Comparison of ENCODE assay signal across 18 mouse cellular contexts in the genomic region with DNA sequence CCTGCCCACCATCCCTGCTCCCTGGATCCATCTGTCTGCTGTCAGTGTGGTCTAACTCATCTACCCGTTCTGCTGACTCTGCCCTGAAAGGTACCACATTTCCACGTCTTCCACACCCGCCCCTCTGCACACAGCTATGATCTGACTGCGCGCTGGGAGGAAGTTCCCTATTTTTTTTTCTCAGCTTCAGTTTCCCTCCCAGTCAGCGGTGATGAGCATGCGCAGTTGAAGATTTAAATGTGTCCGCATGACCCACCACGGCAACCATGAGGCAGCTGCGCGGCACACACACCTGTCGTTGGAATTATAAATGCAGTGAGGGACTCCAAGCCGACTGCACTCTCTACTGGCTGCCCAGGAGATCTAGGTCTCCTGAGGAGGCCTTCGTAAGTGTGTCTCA.
A peak's percentile ranks its signal among the peaks of the same experiment; 100 is the strongest.
DNase-seq lines count a peak whose midpoint lies in the region; ATAC-seq and TF ChIP-seq lines count a peak whose summit lies in the region.
"Had no signal": no experiment of that assay in that cellular context is flagged by ENCODE, and none has a peak within 500 bp of the region (broad histone marks: within the 10 kb centered on the region; RNA-seq: fewer than 3 reads in every experiment).

No protein-coding gene starts in this region.

- no peak for TF ChIP-seq POLR2A in MEL (IDR thresholded peaks at IDR 0.05; ENCODE audit: control insufficient read depth in 1 of 2, insufficient read depth in 1 of 2, low read depth in 1 of 2, low read length in 2 of 2, poor library complexity in 1 of 2)

- peak overlapping the region in 1 of 2 experiments; percentile 19; a peak in 1 of 4 replicates for H3K4me3 ChIP-seq in MEL (ENCODE audit: control insufficient read depth in 1 of 2, insufficient read depth in 1 of 2, low read depth in 2 of 2, low read length in 2 of 2)
- no peak overlapping the region for H3K4me3 ChIP-seq in liver, embryonic 11.5 days (ENCODE audit: low read depth, low read length)
- H3K4me3 ChIP-seq: forebrain, embryonic 10.5 days; heart, embryonic 12.5 days; limb, embryonic 15.5 days; midbrain, embryonic 15.5 days had no signal

- H3K79me2 ChIP-seq in MEL (ENCODE audit: control insufficient read depth, insufficient read depth, low read length, poor library complexity), result no peaks in the 10 kb centered on the region

- DNase-seq in B cell, adult 2 months, result peak; percentile 36 to 39
- DNase-seq in MEL (ENCODE audit: low read depth, low spot score) (peak; percentile 71), MN1 (ENCODE audit: low spot score) (no peak)
- DNase-seq in splenic B cell, adult 2 months (ENCODE audit: low read depth, low spot score), result peak; percentile 84
- no peak for DNase-seq in liver, embryonic 11.5 days (ENCODE audit: low spot score)
- no peak for DNase-seq in gastrocnemius, postnatal 4 days (ENCODE audit: low spot score in 2 of 2)
- no peak for DNase-seq in layer of hippocampus, postnatal 25 days (ENCODE audit: extremely low spot score in 1 of 2, low spot score in 1 of 2)
- DNase-seq: adrenal gland, postnatal 36 days; cerebellum, adult 11 months; gastrocnemius, postnatal 36 days; heart, postnatal 36 days; kidney, adult 9 months; retina, postnatal 1 day had no signal

- no peak for TF ChIP-seq CTCF in MEL (IDR thresholded peaks at IDR 0.05 in 2 of 3, conservative IDR thresholded peaks at IDR 0.05 in 1 of 3; ENCODE audit: control insufficient read depth in 1 of 3, insufficient read depth in 1 of 3, low read depth in 2 of 3, low read length in 3 of 3, poor library complexity in 1 of 3, severe bottlenecking in 1 of 3)

- no peaks in the 10 kb centered on the region for H3K9me3 ChIP-seq in MEL (replicated peaks; ENCODE audit: insufficient read depth, low read length)
- no peaks in the 10 kb centered on the region for H3K9me3 ChIP-seq in liver, embryonic 11.5 days (ENCODE audit: control insufficient read depth, low read length)
- H3K9me3 ChIP-seq: forebrain, embryonic 10.5 days; heart, embryonic 12.5 days; limb, embryonic 15.5 days; midbrain, embryonic 15.5 days had no signal

- H3K27ac ChIP-seq in MEL (ENCODE audit: control insufficient read depth, low read depth, low read length), result no peak overlapping the region
- H3K27ac ChIP-seq in liver, embryonic 11.5 days (ENCODE audit: low read depth, low read length), result no peak overlapping the region
- H3K27ac ChIP-seq: forebrain, embryonic 10.5 days; limb, embryonic 15.5 days had no signal

- H3K27me3 ChIP-seq in MEL (ENCODE audit: control insufficient read depth in 1 of 2, insufficient read depth in 2 of 2, low read length in 2 of 2), result no peaks in the 10 kb centered on the region
- H3K27me3 ChIP-seq in splenic B cell, adult 2 months (ENCODE audit: control insufficient read depth, insufficient read depth, low read length, poor library complexity, severe bottlenecking), result no peaks in the 10 kb centered on the region
- no peaks in the 10 kb centered on the region for H3K27me3 ChIP-seq in liver, embryonic 11.5 days (replicated peaks; ENCODE audit: control insufficient read depth, insufficient read depth, low read length)
- H3K27me3 ChIP-seq: heart, embryonic 12.5 days; limb, embryonic 15.5 days; midbrain, embryonic 15.5 days had no signal

- no peak overlapping the region for H3K4me2 ChIP-seq in liver, embryonic 11.5 days
- H3K4me2 ChIP-seq: heart, embryonic 12.5 days; limb, embryonic 15.5 days; midbrain, embryonic 15.5 days had no signal

- TF ChIP-seq RAD21 in MEL (IDR thresholded peaks at IDR 0.05; ENCODE audit: low read depth, low read length), result no peak

- peak; percentile 59 to 63 for ATAC-seq in hematopoietic stem cell, adult 5-6 weeks (replicated peaks in 1 of 2; ENCODE audit: insufficient read depth in 1 of 2, low FRiP score in 2 of 2, low TSS enrichment in 1 of 2, low read depth in 1 of 2, poor library complexity in 2 of 2, severe bottlenecking in 2 of 2)
- ATAC-seq in liver, embryonic 11.5 days (replicated peaks; ENCODE audit: low FRiP score), result no peak
- ATAC-seq: midbrain, embryonic 15.5 days had no signal

- 85% methylated on average over 14 of the region's 14 CpGs for WGBS in liver, embryonic 11.5 days

- TF ChIP-seq EP300 in MEL (IDR thresholded peaks at IDR 0.05; ENCODE audit: low read depth in 1 of 2, low read length in 2 of 2), result no peak

- no peaks in the 10 kb centered on the region for H3K36me3 ChIP-seq in MEL (ENCODE audit: control insufficient read depth in 1 of 2, insufficient read depth in 2 of 2, low read length in 2 of 2)
- no peaks in the 10 kb centered on the region for H3K36me3 ChIP-seq in splenic B cell, adult 2 months (ENCODE audit: control insufficient read depth, insufficient read depth, low read length, poor library complexity, severe bottlenecking)
- H3K36me3 ChIP-seq in liver, embryonic 11.5 days (ENCODE audit: control insufficient read depth, insufficient read depth, low read length), result no peaks in the 10 kb centered on the region; the same call in 1 of the 2 replicates

- H3K9ac ChIP-seq in MEL (ENCODE audit: control insufficient read depth, low read depth, low read length, poor library complexity, severe bottlenecking), result peak overlapping the region; percentile 32; the same call in 1 of the 2 replicates
- H3K9ac ChIP-seq in liver, embryonic 11.5 days (ENCODE audit: low read depth, low read length), result no peak overlapping the region
- H3K9ac ChIP-seq: heart, embryonic 12.5 days; limb, embryonic 15.5 days; midbrain, embryonic 15.5 days had no signal

- H3K4me1 ChIP-seq in MEL (ENCODE audit: control insufficient read depth in 1 of 2, insufficient read depth in 2 of 2, low read length in 2 of 2), result no peaks in the 10 kb centered on the region
- peaks cover 6% of the 10 kb centered on the region; the same call in 1 of the 2 replicates for H3K4me1 ChIP-seq in liver, embryonic 11.5 days (replicated peaks; ENCODE audit: control insufficient read depth, insufficient read depth, low read length)

TF ChIP-seq in MEL, 35 proteins besides CTCF, POLR2A, EP300 and RAD21:
- TF ChIP-seq MXI1 (IDR thresholded peaks at IDR 0.05; ENCODE audit: low read depth, low read length), result no peak
- no peak for TF ChIP-seq ETS1 (IDR thresholded peaks at IDR 0.05; ENCODE audit: low read depth, low read length)
- TF ChIP-seq E2F4 (IDR thresholded peaks at IDR 0.05; ENCODE audit: borderline replicate concordance, low read depth, low read length), result no peak
- TF ChIP-seq KAT2A (conservative IDR thresholded peaks at IDR 0.05; ENCODE audit: low read depth, low read length), result no peak
- TF ChIP-seq ZMIZ1 (IDR thresholded peaks at IDR 0.05; ENCODE audit: low read depth, low read length), result no peak
- no peak for TF ChIP-seq MYC (IDR thresholded peaks at IDR 0.05; ENCODE audit: low read depth, low read length)
- TF ChIP-seq CHD1 (IDR thresholded peaks at IDR 0.05; ENCODE audit: low read depth, low read length), result no peak
- no peak for TF ChIP-seq SMC3 (IDR thresholded peaks at IDR 0.05; ENCODE audit: low read depth, low read length)
- peak; percentile 91 for TF ChIP-seq ZNF384 (IDR thresholded peaks at IDR 0.05; ENCODE audit: low read depth, low read length)
- TF ChIP-seq POLR2AphosphoS5 (IDR thresholded peaks at IDR 0.05; ENCODE audit: borderline replicate concordance, low read depth, low read length), result no peak
- no peak for TF ChIP-seq ZC3H11A (IDR thresholded peaks at IDR 0.05; ENCODE audit: low read depth, low read length)
- no peak for TF ChIP-seq SIN3A (IDR thresholded peaks at IDR 0.05; ENCODE audit: low read length)
- TF ChIP-seq CHD2 (IDR thresholded peaks at IDR 0.05; ENCODE audit: low read length), result no peak
- no peak for TF ChIP-seq USF1 (IDR thresholded peaks at IDR 0.05; ENCODE audit: low read depth, low read length)
- no peak for TF ChIP-seq MAZ (IDR thresholded peaks at IDR 0.05; ENCODE audit: low read depth, low read length)
- TF ChIP-seq NELFE (IDR thresholded peaks at IDR 0.05; ENCODE audit: low read depth, low read length), result no peak
- peak; percentile 85 for TF ChIP-seq MAX (IDR thresholded peaks at IDR 0.05; ENCODE audit: low read length)
- no peak for TF ChIP-seq GABPA (IDR thresholded peaks at IDR 0.05; ENCODE audit: low read depth, low read length)
- TF ChIP-seq BHLHE40 (IDR thresholded peaks at IDR 0.05; ENCODE audit: borderline replicate concordance, low read depth, low read length), result no peak
- no peak for TF ChIP-seq POLR2AphosphoS2 (IDR thresholded peaks at IDR 0.05; ENCODE audit: low read length)
- TF ChIP-seq GATA1 (IDR thresholded peaks at IDR 0.05; ENCODE audit: low read depth, low read length), result no peak
- peak; percentile 72 for TF ChIP-seq NRF1 (IDR thresholded peaks at IDR 0.05; ENCODE audit: insufficient read depth, low read depth, low read length, poor library complexity, severe bottlenecking)
- TF ChIP-seq TAL1 (IDR thresholded peaks at IDR 0.05; ENCODE audit: low read length), result no peak
- TF ChIP-seq ZKSCAN1 (IDR thresholded peaks at IDR 0.05; ENCODE audit: low read depth, low read length), result no peak
- no peak for TF ChIP-seq MAFK (IDR thresholded peaks at IDR 0.05; ENCODE audit: borderline replicate concordance, low read depth, low read length)
- no peak for TF ChIP-seq RCOR1 (IDR thresholded peaks at IDR 0.05; ENCODE audit: low read depth, low read length)

Comparison
In these comparisons a context has a peak if more than half of its experiments do, and no peak if none do; other contexts are left out.
1. DNase-seq: peak in B cell, adult 2 months (2 of 2), MEL (single experiment) and splenic B cell, adult 2 months (single experiment); none in liver, embryonic 11.5 days (single experiment), gastrocnemius, postnatal 4 days (0 of 2), MN1 (single experiment) and layer of hippocampus, postnatal 25 days (0 of 2).